Mouse (Mus musculus) activated CD4-positive, CD25-positive, alpha-beta regulatory T cell (primary cell): ENCODE results near the gene Tm4sf1. TPM values are rescaled to one million over a fixed set of nuclear protein-coding genes. Genes with fewer than 3 reads are reported as not detected.

Source experiments
- polyA plus RNA-seq, 2 experiments: library from polyadenylated mRNA; unstranded; fragments of 100-300 nt; shearing (Covaris generic); gene quantifications; one replicate each; pipeline ENCODE4 v1.2.1; 2017

Gene Tm4sf1
- polyA plus RNA-seq, result under 1 TPM in 1 of 2 experiments, not detected in 1; 0.70 TPM

GRCm38 (mm10) chr3:57301921-57302539 lies at the start of gene Tm4sf1:
Gene Tm4sf1 (minus strand): TSS chr3:57301988.

Other genes with a start within 250 kb of the Tm4sf1 start
- gene Tm4sf4, start 123.3 kb upstream of the Tm4sf1 start, polyA plus RNA-seq, result not detected